Mouse (Mus musculus) left cerebral cortex, adult 2 months (tissue): Measurements from ENCODE around the gene Psmb11. TPM values are rescaled to one million over a fixed set of nuclear protein-coding genes. Genes with fewer than 3 reads are reported as not detected.

Experiments
- DNase-seq, 2 experiments: peaks; one replicate each; pipeline ENCODE4 v3.0.0; 2021 to 2022; ENCODE audit warnings: low spot score in 2 of 2, mixed read lengths in 1 of 2; ENCODE audit errors: extremely low spot score in 1 of 2
- H3K27ac ChIP-seq: fragments of 200-600 bp; 2 replicates; pipeline ENCODE4 v1.8.1; 2022
- H3K4me3 ChIP-seq: fragments of 200-600 bp; 2 replicates; pipeline ENCODE4 v1.8.1; 2022
- CTCF ChIP-seq: fragments of 200-600 bp; IDR thresholded peaks from 2 replicates; pipeline ENCODE4 v1.8.1; 2022; ENCODE audit warnings: antibody characterized with exemption, mild to moderate bottlenecking, moderate library complexity
- intact Hi-C: fragments of 180-260 bp; cut with DNase I; formaldehyde crosslinking; loops from one replicate; pipeline ENCODE4 v1.15.1; 2025
- microRNA-seq, 2 experiments: library from miRNA; unstranded; fragments of <30 nt; microRNA quantifications; one replicate each; pipeline ENCODE4 v1.2.0; 2021
- total RNA-seq, 2 experiments: library from RNA; stranded (reverse); gene quantifications; 2 replicates each; pipeline ENCODE4 v1.2.3; 2021

The Psmb11 gene
- total RNA-seq, 2 experiments from 2014 or later: not detected

- DNase-seq: no peak
- TF ChIP-seq CTCF: no peak
- Histone ChIP-seq H3K4me3 (no peak overlapping the region), H3K27ac (no peak overlapping the region)
- intact Hi-C loops: no loop called here
Observed at GRCm38 (mm10) chr14:54676290-54676689, 55.1 kb downstream of the Psmb11 start.

GRCm38 (mm10) chr14:54678657-54679304 lies 57.5 kb downstream of the Psmb11 start:
- intact Hi-C loops: no loop called here
- Histone ChIP-seq H3K27ac (no peak overlapping the region), H3K4me3 (no peak overlapping the region)
- no peak for DNase-seq
- no peak for TF ChIP-seq CTCF

Small RNAs within 50 kb of the gene (microRNA-seq; reads per million reads assigned to microRNA genes)
- 0 reads per million in 2 experiments for gene Mir686
- 0 reads per million in 2 experiments for gene Mir6948

Other genes starting within 250 kb of the Psmb11 start
- gene Slc7a7, start 203.7 kb upstream of the Psmb11 start, total RNA-seq: 1 to 10 TPM; 1.6 to 3.4 TPM
- gene Mrpl52, start 194.5 kb upstream of the Psmb11 start, total RNA-seq: 10 to 100 TPM; 78.6 to 79.2 TPM
- gene Mmp14, start 189.8 kb upstream of the Psmb11 start, total RNA-seq: 10 to 100 TPM; 10.3 to 13.8 TPM
- gene Lrp10, start 157.3 kb upstream of the Psmb11 start, total RNA-seq: 10 to 100 TPM; 18.9 to 25.0 TPM
- gene Rem2, start 145.3 kb upstream of the Psmb11 start, total RNA-seq: 1 to 10 TPM; 3.2 to 7.2 TPM
- 10 to 100 TPM; 46.5 to 48.3 TPM for gene Prmt5, start 103.9 kb upstream of the Psmb11 start, total RNA-seq
- 1 to 10 TPM; 2.2 to 2.7 TPM for gene Haus4, start 66.8 kb upstream of the Psmb11 start, total RNA-seq
- 1 to 10 TPM; 1.3 to 2.8 TPM for gene Ajuba, start 43.9 kb upstream of the Psmb11 start, total RNA-seq
- gene 4931414P19Rik, start 15.4 kb upstream of the Psmb11 start, total RNA-seq: 1 to 10 TPM; 8.3 to 9.0 TPM
- gene Psmb5, start 3.4 kb upstream of the Psmb11 start, total RNA-seq: 100 to 1,000 TPM; 166 to 167 TPM
- not detected for gene Gm17606, start 19.5 kb downstream of the Psmb11 start, total RNA-seq
- gene Cdh24, start 19.9 kb downstream of the Psmb11 start, total RNA-seq: 10 to 100 TPM in 1 of 2 experiments, 1 to 10 TPM in 1; 8.2 to 11.3 TPM
- gene 1700123O20Rik, start 64.8 kb downstream of the Psmb11 start, total RNA-seq: 10 to 100 TPM; 20.2 to 22.7 TPM
- gene Acin1, start 65.5 kb downstream of the Psmb11 start, total RNA-seq: 100 to 1,000 TPM; 200 to 232 TPM
- not detected for gene Gm29776, start 77.4 kb downstream of the Psmb11 start, total RNA-seq
- gene Cebpe, start 90.7 kb downstream of the Psmb11 start, total RNA-seq: not detected
- gene Slc7a8, start 160.5 kb downstream of the Psmb11 start, total RNA-seq: 10 to 100 TPM; 54.3 to 58.6 TPM
- not detected for gene Rnf212b, start 192.7 kb downstream of the Psmb11 start, total RNA-seq
- gene Homez, start 249.5 kb downstream of the Psmb11 start, total RNA-seq: 10 to 100 TPM; 19.4 to 20.8 TPM